Mouse (Mus musculus): ENCODE results near the gene Commd9.

- TF ChIP-seq CTCF (IDR thresholded peaks at IDR 0.05; ENCODE audit: low read depth, low read length) = no peak
- no peak for TF ChIP-seq POLR2A (IDR thresholded peaks at IDR 0.05; ENCODE audit: borderline replicate concordance, low read depth, low read length)
Observed at GRCm38 (mm10) chr2:101909326-101910080, 23.5 kb downstream of the Commd9 start.

All from bone marrow macrophage, adult 2 months (primary cell).